Mouse (Mus musculus) adrenal gland, postnatal 10 days (tissue): ENCODE results near the gene Ric1. TPM values are rescaled to one million over a fixed set of nuclear protein-coding genes. Genes with fewer than 3 reads are reported as not detected.

Experiments used
- DNase-seq: peaks from one replicate; pipeline ENCODE4 v3.0.0; 2021; ENCODE audit warnings: mixed read lengths
- total RNA-seq, 2 experiments: library from RNA; stranded (reverse); gene quantifications; 2 replicates each; pipeline ENCODE4 v1.2.3; 2021

Ric1 gene
- total RNA-seq, 2 experiments from 2014 or later: 51.9 to 57.6 TPM

- no peak for DNase-seq
Measured at GRCm38 (mm10) chr19:29610907-29611306, 88.8 kb downstream of the Ric1 start.

GRCm38 (mm10) chr19:29612102-29612501, 90.0 kb downstream of the Ric1 start:
- DNase-seq: no peak

GRCm38 (mm10) chr19:29641055-29641454, 119.0 kb downstream of the Ric1 start:
- DNase-seq: peak; percentile 45

GRCm38 (mm10) chr19:29641510-29641909, 119.4 kb downstream of the Ric1 start:
- no peak for DNase-seq

- no peak for DNase-seq
Measured at GRCm38 (mm10) chr19:29642211-29642610, 120.1 kb downstream of the Ric1 start.

GRCm38 (mm10) chr19:29643194-29643922, 121.3 kb downstream of the Ric1 start:
- DNase-seq: no peak

- DNase-seq: no peak
Measured at GRCm38 (mm10) chr19:29644747-29645146, 122.7 kb downstream of the Ric1 start.

GRCm38 (mm10) chr19:29647651-29648549, 125.8 kb downstream of the Ric1 start, which contains the start of gene Ermp1:
TSS of gene Ermp1 (minus strand) at chr19:29648415.
- peak; percentile 99 for DNase-seq

- DNase-seq: no peak
Measured at GRCm38 (mm10) chr19:29648550-29648914, 126.5 kb downstream of the Ric1 start.

- no peak for DNase-seq
Measured at GRCm38 (mm10) chr19:29649683-29650082, 127.6 kb downstream of the Ric1 start.

GRCm38 (mm10) chr19:29653768-29654265, 131.7 kb downstream of the Ric1 start:
- no peak for DNase-seq

- DNase-seq: no peak
Measured at GRCm38 (mm10) chr19:29655148-29655547, 133.1 kb downstream of the Ric1 start.

- DNase-seq: no peak
Measured at GRCm38 (mm10) chr19:29656029-29656428, 133.9 kb downstream of the Ric1 start.

Other genes starting within 250 kb of the Ric1 start
- gene Insl6, start 196.9 kb upstream of the Ric1 start, total RNA-seq: under 1 TPM in 1 of 2 experiments, not detected in 1; 0.66 TPM
- gene Rln1, start 187.6 kb upstream of the Ric1 start, total RNA-seq: not detected
- 10 to 100 TPM; 44.0 to 83.3 TPM for gene Plgrkt, start 154.9 kb upstream of the Ric1 start, total RNA-seq
- 1 to 10 TPM; 2.7 to 6.9 TPM for gene Cd274, start 154.8 kb upstream of the Ric1 start, total RNA-seq
- not detected for gene Pdcd1lg2, start 111.4 kb upstream of the Ric1 start, total RNA-seq
- gene Ermp1, start 126.1 kb downstream of the Ric1 start, total RNA-seq: 10 to 100 TPM; 41.9 to 43.0 TPM
- gene Mlana, start 175.5 kb downstream of the Ric1 start, total RNA-seq: not detected